Mouse (Mus musculus): ENCODE results near the gene B3galt4.
A peak's percentile ranks its signal among the peaks of the same experiment; 100 is the strongest.

DNA sequence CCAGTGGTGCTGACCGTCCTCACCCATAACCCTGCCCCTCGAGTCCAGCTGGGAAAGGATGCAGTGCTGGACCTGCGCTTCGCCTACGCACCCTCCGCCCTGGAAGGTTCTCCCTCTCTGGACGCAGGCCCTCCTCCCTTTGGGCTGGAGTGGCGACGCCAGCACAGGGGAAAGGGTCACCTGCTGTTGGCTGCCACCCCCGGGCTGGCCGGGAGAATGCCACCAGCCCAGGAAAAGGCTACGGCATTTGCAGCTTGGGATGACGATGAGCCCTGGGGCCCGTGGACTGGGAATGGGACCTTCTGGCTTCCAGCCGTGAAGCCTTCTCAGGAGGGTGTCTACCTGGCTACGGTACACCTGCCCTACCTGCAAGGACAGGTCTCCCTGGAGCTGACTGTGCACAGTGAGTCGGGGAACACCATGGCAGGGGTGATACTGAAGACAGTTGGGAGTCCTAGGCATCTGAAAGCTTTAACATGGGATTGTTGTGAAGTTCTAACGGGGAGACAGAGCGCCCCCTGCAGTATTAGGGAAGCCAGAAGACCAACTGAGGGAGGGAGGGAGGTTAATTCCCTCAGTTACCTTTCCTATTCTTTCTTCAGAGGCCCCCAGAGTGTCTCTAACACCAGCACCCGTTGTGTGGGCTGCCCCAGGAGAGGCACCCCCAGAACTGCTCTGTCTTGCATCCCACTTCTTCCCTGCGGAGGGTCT lies 25.7 kb downstream of the B3galt4 start:
- TF ChIP-seq CTCF (IDR thresholded peaks at IDR 0.05; ENCODE audit: low read depth) (peak; percentile 47), EP300 (optimal IDR thresholded peaks at IDR 0.05) (no peak)

Measured in stomach, postnatal 0 days (tissue).